Mouse (Mus musculus): ENCODE measurements around the gene Cptp.

DNA sequence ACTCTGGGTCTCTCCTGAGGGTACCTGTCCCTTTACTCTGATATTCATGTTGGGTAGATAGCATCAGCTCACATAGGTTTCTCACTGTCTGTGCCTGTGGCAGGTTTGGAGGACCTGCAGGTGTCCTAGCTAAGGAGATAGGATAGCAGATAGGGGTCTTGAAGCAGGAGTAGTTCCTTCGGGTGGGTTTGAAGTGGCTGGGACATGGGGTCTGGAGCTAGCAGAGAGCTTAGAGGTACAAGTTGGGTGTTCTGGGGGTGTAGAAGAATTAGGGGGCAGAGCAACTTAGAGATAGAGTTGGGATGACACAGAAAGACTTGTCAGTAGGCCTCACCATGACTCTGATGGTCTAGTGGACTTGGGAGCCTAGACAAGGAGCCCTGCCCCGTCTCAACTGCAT is 19.8 kb downstream of the Cptp start:
- TF ChIP-seq CTCF (IDR thresholded peaks at IDR 0.05; ENCODE audit: control insufficient read depth, insufficient read depth, low read length) = no peak
- TF ChIP-seq POLR2A (IDR thresholded peaks at IDR 0.05; ENCODE audit: borderline replicate concordance, control insufficient read depth, low read depth, low read length) = no peak

Measured in bone marrow, adult 2 months (tissue).